Mouse (Mus musculus): ENCODE data around the gene Shisa5. TPM values are rescaled to one million over a fixed set of nuclear protein-coding genes. Genes with fewer than 3 reads are reported as not detected.

Gene Shisa5
- total RNA-seq (2021) = 10 to 100 TPM; 37.7 to 47.2 TPM
- long read RNA-seq, transcript Shisa5-202 (6 exons, 1,910 nt) = minor isoform, 5 of 83 reads
- long read RNA-seq, transcript Shisa5-203 (4 exons, 1,038 nt) = major isoform, 54 of 83 reads
- long read RNA-seq, transcript Shisa5-201 (6 exons, 1,834 nt) = minor isoform, 19 of 83 reads
- long read RNA-seq, partial matches to known transcripts = 1 of 83 reads
- long read RNA-seq, other reads (novel, unspliced or antisense) = 4 of 83 reads

- DNase-seq (ENCODE audit: low spot score in 2 of 2) = peak; percentile 43 to 63
Measured at GRCm38 (mm10) chr9:109038086-109038895, at the start of gene Shisa5. TSS of gene Shisa5 (plus strand) at chr9:109038565.

DNA sequence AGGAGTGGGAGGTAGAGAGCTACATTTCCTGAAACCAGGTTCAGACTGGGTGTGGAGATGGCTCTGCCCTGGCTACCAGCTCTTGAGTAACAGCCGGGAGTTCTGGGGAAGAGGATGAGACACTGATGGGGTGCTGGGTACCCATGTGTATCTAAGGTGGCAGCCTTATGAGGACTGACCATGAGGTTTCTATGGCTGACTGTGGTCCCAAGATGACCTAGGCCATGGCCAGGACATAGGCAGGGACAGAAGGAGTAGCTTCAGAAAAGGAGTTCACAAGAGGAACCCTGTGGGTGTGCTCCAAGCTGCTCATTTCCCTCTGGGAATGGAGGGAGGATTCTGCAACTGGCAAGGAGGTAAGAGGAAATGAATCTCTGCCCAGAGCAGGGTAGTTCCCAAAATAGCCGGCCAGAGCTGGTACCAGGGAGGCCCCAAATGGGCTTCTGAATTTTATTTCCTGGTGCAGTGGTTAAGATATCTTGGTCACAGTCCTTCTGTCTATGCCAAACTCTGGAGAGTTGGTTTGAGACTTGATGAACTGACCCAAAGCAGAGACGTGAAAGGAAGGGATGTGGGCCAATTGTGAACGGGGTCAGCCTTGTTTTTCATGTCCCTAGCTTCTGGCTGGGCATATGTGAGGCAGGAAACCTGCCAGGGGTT is 48.4 kb upstream of the Shisa5 start:
- DNase-seq (ENCODE audit: low spot score in 2 of 2) = peak in 1 of 2 experiments; percentile 19

- peak; percentile 18 to 38 for DNase-seq (ENCODE audit: low spot score in 2 of 2)
Measured at GRCm38 (mm10) chr9:108990462-108990820, 47.9 kb upstream of the Shisa5 start.

- DNase-seq (ENCODE audit: low spot score in 2 of 2) = peak; percentile 81 to 86
Measured at GRCm38 (mm10) chr9:108991428-108992084, 46.8 kb upstream of the Shisa5 start, which contains the start of gene Pfkfb4. TSS of gene Pfkfb4 (plus strand) at chr9:108991778.

DNA sequence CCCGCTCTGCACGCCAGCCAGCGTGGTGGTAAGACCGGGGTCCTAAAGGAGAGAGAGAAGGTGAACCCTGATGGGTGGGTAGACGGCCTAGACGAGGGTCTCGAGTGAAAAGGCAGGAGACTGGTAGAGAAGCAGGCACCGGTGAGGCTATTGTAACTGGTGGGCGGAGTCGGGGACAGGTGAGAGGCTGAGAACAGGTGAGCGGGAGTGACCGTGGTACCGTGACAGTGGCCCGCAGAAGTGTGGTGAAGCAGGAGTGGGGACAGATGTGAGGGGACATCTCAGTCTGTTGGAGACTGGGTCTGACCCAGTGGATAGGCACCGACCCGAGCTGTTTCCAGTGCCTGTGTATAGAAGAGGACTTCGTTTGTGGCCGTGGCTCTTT is 46.3 kb upstream of the Shisa5 start:
- no peak for DNase-seq (ENCODE audit: low spot score in 2 of 2)

DNA sequence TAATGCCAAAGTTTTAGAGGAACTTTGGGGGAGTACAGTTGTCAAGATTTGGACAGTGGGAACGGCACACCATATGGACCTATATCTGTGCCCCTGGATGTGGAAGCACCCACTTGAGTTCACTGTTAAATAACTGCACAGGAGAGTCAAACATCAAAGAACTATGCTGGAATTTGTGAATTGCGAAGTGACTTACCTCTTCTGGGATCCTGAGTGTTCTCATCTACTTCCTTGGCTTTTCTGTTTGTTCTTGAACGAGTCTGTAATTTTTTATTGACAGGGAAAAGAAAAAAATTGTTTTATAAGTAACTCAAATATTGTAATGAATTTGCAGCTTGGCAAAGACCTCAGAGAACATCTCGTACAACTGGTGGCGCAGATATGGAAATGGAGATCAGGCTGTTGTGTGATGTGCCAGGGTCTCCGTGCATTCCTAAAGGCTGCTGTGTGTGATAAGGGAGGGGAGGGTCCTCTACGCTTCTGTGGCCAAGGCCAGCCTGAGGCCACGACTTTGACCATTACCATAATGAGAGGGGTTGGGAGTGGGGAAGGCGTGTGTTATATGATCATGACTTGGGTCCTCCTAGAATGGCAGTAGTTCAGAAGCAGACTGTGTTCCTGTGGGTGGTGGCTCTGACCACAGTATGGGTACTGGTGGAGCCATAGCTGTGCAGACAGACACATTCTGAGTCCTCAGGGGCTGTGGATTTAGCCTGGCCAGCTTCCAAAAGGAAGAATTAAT is 45.6 kb upstream of the Shisa5 start:
- no peak for DNase-seq (ENCODE audit: low spot score in 2 of 2)

DNA sequence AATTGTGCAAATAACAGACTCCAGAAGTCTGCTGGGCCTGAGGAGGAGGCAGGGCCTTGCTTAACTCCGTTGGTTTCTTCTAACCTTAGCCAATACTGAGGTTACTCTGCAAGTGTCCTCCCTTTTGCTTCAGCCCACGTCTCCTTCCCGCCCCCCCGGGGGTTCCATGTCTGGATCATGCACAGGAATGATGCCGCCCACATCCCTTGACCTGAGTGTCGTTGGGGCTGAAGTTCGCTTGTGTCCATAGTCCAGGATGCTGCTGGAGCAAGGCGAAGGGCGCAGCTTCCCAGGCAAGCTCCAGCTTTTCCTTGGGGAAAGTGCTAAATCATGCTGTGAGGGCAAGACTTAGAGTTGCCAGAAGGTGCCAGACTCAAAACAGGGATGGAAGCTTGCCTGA is 42.0 kb upstream of the Shisa5 start:
- DNase-seq (ENCODE audit: low spot score in 2 of 2) = no peak

GRCm38 (mm10) chr9:108998287-108999166 is 39.8 kb upstream of the Shisa5 start:
- DNase-seq (ENCODE audit: low spot score in 2 of 2) = peak in 1 of 2 experiments; percentile 28

DNA sequence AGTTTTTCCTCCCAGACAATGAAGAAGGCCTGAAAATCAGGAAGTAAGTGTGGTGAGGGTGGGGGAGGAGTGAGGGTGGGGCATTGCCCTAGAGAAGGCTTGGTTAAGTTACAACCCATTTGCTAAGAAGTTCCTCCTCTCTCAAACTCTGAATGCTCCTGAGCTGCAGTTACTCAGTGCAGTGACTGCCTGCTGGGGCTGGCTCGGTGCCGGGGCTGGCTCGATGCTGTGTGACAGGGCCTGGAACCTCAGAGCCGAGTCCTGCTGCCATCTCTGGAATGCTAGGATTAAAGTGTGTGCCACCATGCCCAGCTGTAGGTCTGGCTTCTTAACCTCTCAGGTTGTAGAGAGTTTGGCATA is 39.2 kb upstream of the Shisa5 start:
- peak in 1 of 2 experiments; percentile 36 for DNase-seq (ENCODE audit: low spot score in 2 of 2)

GRCm38 (mm10) chr9:109000726-109001125 is 37.6 kb upstream of the Shisa5 start:
- DNase-seq (ENCODE audit: low spot score in 2 of 2) = peak; percentile 48 to 69

DNA sequence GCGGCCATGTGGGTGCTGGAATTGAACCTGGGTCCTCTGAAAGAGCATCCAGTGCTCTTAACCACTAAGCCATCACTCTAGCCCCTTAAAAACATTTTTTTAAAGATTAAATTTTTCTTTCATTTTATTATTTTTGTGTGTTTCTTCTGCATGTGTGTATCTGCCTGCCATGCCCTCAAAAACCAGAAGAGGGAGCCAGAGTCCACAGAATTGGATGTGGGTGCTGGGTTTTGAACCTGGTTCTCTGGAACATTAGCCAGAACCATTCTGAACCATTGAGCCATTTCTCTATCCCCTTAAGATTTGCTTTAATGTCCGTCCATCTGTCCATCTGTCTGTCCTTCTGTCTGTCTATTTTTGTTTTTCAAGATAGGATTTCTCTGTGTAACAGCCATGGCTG is 35.2 kb upstream of the Shisa5 start:
- peak; percentile 60 to 61 for DNase-seq (ENCODE audit: low spot score in 2 of 2)

DNA sequence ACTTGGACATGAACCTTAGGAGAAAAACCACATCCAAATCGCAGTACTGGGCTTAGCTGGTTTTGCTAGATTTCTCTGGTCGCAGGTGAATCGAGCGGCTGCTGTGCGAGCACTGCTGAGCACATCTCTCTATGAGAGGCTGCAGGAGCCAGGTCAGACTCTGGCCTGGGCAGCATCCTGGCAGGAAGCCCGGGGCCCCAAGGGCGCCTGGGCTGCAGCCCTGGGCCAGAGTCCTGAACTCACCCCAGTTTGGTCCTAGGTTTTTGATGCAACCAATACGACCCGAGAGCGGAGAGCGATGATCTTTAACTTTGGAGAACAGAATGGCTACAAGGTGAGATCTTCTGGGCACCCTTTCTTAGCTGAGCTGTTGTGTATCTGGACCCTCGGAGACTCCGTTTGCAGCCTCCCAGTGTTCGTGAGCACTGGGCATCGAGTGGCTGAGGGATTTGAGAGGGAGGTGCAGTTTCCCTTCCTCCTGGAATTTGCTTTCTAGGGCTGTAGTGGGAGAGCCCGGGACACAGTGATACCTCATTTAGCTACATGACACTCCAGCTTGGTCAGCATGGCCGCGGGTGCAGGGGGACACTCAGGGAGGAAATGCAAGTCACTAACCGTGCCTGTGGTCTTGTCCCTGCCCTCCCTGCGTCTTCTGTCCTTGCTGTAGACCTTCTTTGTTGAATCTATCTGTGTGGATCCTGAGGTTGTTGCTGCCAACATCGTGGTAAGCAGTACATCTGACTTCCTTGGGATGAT is 31.2 kb upstream of the Shisa5 start:
- DNase-seq (ENCODE audit: low spot score in 2 of 2) = no peak

DNA sequence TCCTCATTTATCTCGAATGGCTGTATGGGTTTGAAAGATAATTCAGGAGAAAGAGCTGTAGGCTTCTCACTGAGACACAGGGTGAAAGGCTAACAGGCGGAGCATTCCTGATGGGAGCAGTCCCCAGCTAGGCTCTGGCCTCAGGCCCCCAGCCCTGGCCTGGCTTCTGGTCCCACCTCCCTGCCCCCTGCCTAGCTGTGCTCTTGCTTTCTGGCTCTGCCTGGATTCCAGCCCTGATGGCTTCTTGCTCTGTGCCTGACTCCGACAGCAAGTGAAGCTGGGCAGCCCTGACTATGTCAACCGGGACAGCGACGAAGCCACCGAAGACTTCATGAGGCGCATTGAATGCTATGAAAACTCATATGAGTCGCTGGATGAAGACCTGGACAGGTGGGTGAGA is 30.3 kb upstream of the Shisa5 start:
- DNase-seq (ENCODE audit: low spot score in 2 of 2) = no peak

- DNase-seq (ENCODE audit: low spot score in 2 of 2) = no peak
Measured at GRCm38 (mm10) chr9:109008994-109009635, 29.2 kb upstream of the Shisa5 start.

DNA sequence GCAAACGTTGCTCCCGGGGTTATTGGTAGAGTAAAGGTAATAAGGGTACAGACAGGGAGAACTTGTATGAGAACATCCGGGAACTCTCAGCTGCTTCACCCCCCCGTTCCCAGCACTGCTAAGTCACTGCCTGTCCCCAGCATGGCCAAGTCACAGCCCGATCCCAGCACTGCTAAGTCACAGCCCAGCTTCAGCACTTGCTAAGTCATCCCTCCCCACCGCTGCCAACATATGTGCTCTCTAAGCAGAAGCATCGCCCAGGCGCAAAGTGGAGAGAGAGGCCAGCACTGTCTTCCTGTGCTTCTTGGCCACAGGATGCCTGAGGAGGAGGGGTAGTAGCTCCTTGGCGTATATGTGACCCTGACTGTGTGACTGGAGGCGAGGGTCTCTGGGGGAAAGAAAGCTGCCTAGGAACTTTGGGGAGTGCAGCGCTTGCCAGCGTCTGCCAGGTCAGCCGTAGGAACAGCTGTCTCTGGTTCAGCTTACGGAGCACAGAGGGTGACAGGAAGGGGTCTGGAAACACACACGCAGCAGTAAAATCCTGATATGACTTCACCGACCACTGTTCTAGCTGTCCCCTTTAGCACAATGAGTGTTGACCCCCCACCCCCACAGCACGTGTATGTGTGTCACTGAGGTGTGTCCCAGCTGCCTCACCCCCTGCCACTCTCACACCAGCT is 28.6 kb upstream of the Shisa5 start:
- no peak for DNase-seq (ENCODE audit: low spot score in 2 of 2)

DNA sequence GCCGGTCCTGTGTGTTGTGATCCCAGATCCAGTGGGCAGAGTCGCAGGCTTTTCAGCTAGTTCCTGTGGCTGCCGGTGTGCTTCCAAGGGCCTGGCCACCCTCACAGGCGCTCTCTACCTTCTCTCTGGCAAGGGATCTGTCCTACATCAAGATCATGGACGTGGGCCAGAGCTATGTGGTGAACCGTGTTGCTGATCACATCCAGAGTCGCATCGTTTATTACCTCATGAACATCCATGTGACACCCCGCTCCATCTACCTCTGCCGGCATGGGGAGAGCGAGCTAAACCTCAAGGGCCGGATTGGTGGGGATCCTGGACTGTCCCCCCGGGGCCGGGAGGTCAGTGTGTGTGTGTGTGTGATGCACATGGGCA is 28.1 kb upstream of the Shisa5 start:
- no peak for DNase-seq (ENCODE audit: low spot score in 2 of 2)

DNA sequence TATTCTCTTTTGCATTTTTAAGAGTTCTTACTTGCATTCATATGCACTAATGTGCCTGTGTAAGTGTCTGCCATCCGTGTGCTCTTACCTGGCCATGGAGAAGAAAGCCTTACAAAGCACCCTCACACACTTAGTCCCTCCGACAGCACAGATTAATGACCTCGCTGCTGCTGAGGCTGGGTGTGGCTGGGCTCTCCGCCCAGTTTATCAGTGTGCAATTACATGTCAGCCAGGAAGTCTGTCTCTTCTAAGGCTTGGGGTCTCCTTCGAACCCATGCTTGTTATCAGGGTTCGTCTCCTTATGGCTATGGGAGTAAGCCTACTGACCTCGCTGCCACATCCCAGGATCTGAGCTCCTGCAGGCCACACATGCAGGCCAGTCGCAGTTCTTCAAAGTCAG is 23.0 kb upstream of the Shisa5 start:
- no peak for DNase-seq (ENCODE audit: low spot score in 2 of 2)

DNA sequence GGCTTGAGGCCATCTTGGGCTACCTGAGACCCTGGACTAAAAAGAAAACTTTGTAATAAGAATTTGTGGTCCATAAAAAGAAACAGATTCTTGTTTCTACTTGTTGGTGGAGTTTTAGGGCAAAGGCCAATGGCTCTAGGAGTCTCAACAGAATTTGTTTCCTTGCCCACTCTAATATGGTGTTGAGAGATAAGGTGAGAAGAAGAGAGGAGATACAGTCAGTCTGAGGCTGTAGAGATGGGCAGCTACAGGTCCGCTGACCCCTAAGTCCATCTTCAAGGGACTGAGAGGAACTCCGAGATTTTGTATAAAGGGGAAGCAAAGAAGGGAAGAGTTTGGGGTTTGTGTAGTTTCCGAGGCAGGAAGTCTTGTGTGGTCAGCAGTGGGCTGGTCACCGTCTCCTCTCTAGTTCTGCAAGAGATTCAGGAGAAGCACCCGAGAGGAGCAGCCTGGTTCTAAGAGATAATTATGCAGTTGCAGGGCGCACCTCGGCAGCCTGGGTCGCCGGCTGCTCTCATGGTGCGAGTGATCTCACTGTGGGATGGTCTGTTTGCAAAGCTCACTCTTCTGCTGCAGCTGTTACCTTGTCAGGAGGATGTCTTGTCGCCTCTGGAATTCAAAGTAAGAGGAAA is 21.3 kb upstream of the Shisa5 start:
- no peak for DNase-seq (ENCODE audit: low spot score in 2 of 2)

Measured in layer of hippocampus, postnatal 10 days (tissue).